9 mouse cellular contexts compared by ENCODE assay signal in genomic region chr11:62630225-62630821, GRCm38 (mm10). TPM values are rescaled to one million over a fixed set of nuclear protein-coding genes. Genes with fewer than 3 reads are reported as not detected.
DNase-seq lines count a peak whose midpoint lies in the region; ATAC-seq lines count a peak whose summit lies in the region.
"Had no signal": no experiment of that assay in that cellular context is flagged by ENCODE, and none has a peak within 500 bp of the region (broad histone marks: within the 10 kb centered on the region; RNA-seq: fewer than 3 reads in every experiment).

No protein-coding gene starts in this region.

- H3K9ac ChIP-seq in kidney, embryonic 15.5 days, result peak overlapping the region; percentile 31; the same call in 1 of the 2 replicates
- H3K9ac ChIP-seq in embryonic facial prominence, embryonic 12.5 days, result peak overlapping the region; percentile 16; the same call in 1 of the 2 replicates
- peak overlapping the region; percentile 50; the same call in 1 of the 2 replicates for H3K9ac ChIP-seq in hindbrain, embryonic 16.5 days (ENCODE audit: low read depth, low read length)
- H3K9ac ChIP-seq in neural tube, embryonic 13.5 days, result peak overlapping the region; percentile 64

- H3K36me3 ChIP-seq in kidney, embryonic 15.5 days, result peaks cover 3% of the 10 kb centered on the region
- 0 out of 2 replicates have a peak, but pooled peaks cover 3% of the 10 kb centered on the region for H3K36me3 ChIP-seq in embryonic facial prominence, embryonic 12.5 days
- no peaks in the 10 kb centered on the region for H3K36me3 ChIP-seq in hindbrain, embryonic 16.5 days (ENCODE audit: control insufficient read depth, insufficient read depth, low read length)
- H3K36me3 ChIP-seq in neural tube, embryonic 13.5 days, result no peaks in the 10 kb centered on the region

- H3K4me3 ChIP-seq in kidney, embryonic 15.5 days (replicated peaks), result peak overlapping the region; percentile 12; the same call in 1 of the 2 replicates
- no peak overlapping the region for H3K4me3 ChIP-seq in embryonic facial prominence, embryonic 12.5 days
- H3K4me3 ChIP-seq in hindbrain, embryonic 16.5 days (ENCODE audit: low read length), result peak overlapping the region; percentile 8; the same call in 1 of the 2 replicates
- peak overlapping the region; percentile 4; the same call in 1 of the 2 replicates for H3K4me3 ChIP-seq in neural tube, embryonic 13.5 days

- H3K9me3 ChIP-seq in kidney, embryonic 15.5 days (replicated peaks), result no peaks in the 10 kb centered on the region
- H3K9me3 ChIP-seq in embryonic facial prominence, embryonic 12.5 days, result no peaks in the 10 kb centered on the region
- H3K9me3 ChIP-seq in hindbrain, embryonic 16.5 days (ENCODE audit: control insufficient read depth, low read length), result no peaks in the 10 kb centered on the region
- no peaks in the 10 kb centered on the region for H3K9me3 ChIP-seq in neural tube, embryonic 13.5 days

- H3K27me3 ChIP-seq in kidney, embryonic 15.5 days, result no peaks in the 10 kb centered on the region
- no peaks in the 10 kb centered on the region for H3K27me3 ChIP-seq in embryonic facial prominence, embryonic 12.5 days
- no peaks in the 10 kb centered on the region for H3K27me3 ChIP-seq in hindbrain, embryonic 16.5 days (replicated peaks; ENCODE audit: control insufficient read depth, insufficient read depth, low read length)
- no peaks in the 10 kb centered on the region for H3K27me3 ChIP-seq in neural tube, embryonic 13.5 days

- WGBS in kidney, embryonic 15.5 days, result 3% methylated on average over 11 of the region's 11 CpGs
- WGBS in embryonic facial prominence, embryonic 12.5 days, result 2% methylated on average over 11 of the region's 11 CpGs
- WGBS in hindbrain, embryonic 16.5 days, result under 1% methylated on average over 11 of the region's 11 CpGs
- WGBS in neural tube, embryonic 13.5 days, result 0% methylated on average over 11 of the region's 11 CpGs

- peak; percentile 55 for ATAC-seq in kidney, embryonic 15.5 days (replicated peaks; ENCODE audit: low FRiP score)
- peak; percentile 58 for ATAC-seq in embryonic facial prominence, embryonic 12.5 days (ENCODE audit: insufficient number of reproducible peaks, insufficient read depth, low FRiP score, low TSS enrichment)
- peak; percentile 59 for ATAC-seq in hindbrain, embryonic 16.5 days
- peak; percentile 59 for ATAC-seq in neural tube, embryonic 13.5 days (ENCODE audit: low read depth)
- ATAC-seq in cerebellum, adult (ENCODE audit: insufficient number of reproducible peaks, low FRiP score, low TSS enrichment), result no peak

- peak overlapping the region; percentile 52 for H3K4me2 ChIP-seq in kidney, embryonic 15.5 days
- H3K4me2 ChIP-seq in embryonic facial prominence, embryonic 12.5 days (replicated peaks), result peak overlapping the region; percentile 41
- peak overlapping the region; percentile 42 for H3K4me2 ChIP-seq in hindbrain, embryonic 16.5 days (ENCODE audit: low read length)
- peak overlapping the region; percentile 46 for H3K4me2 ChIP-seq in neural tube, embryonic 13.5 days

- H3K4me1 ChIP-seq in kidney, embryonic 15.5 days, result peaks cover 49% of the 10 kb centered on the region
- peaks cover 43% of the 10 kb centered on the region for H3K4me1 ChIP-seq in embryonic facial prominence, embryonic 12.5 days
- H3K4me1 ChIP-seq in hindbrain, embryonic 16.5 days (ENCODE audit: control insufficient read depth, insufficient read depth, low read depth, low read length), result peaks cover 22% of the 10 kb centered on the region
- peaks cover 55% of the 10 kb centered on the region for H3K4me1 ChIP-seq in neural tube, embryonic 13.5 days (replicated peaks)

- DNase-seq in kidney, adult 11 months, result no peak
- DNase-seq in layer of hippocampus, postnatal 14 days (ENCODE audit: low spot score in 2 of 2), result no peak
- DNase-seq in urinary bladder, postnatal 36 days (ENCODE audit: low spot score in 2 of 2), result no peak
- DNase-seq: cerebellum, adult 11-12 months had no signal

- H3K27ac ChIP-seq in kidney, embryonic 15.5 days, result peak overlapping the region; percentile 87
- H3K27ac ChIP-seq in embryonic facial prominence, embryonic 12.5 days, result peak overlapping the region; percentile 76
- peak overlapping the region; percentile 56 for H3K27ac ChIP-seq in hindbrain, embryonic 16.5 days (ENCODE audit: low read depth, low read length)
- H3K27ac ChIP-seq in neural tube, embryonic 13.5 days (replicated peaks), result peak overlapping the region; percentile 88

RNA-seq across cellular contexts. Expression of gene Lrrc75a, which starts 18.0 kb away (rescaled TPM):
- polyA plus RNA-seq in kidney, embryonic 15.5 days (2015; fragmentation: Nextera tagmentation; extraction: Ambion mirVana), result 14.3 and 15.7 TPM in 2 replicates
- polyA plus RNA-seq in embryonic facial prominence, embryonic 12.5 days (2016; fragmentation: Nextera tagmentation; extraction: Ambion mirVana), result 22.6 and 24.4 TPM in 2 replicates
- 8.4 and 9.7 TPM in 2 replicates for polyA plus RNA-seq in hindbrain, embryonic 16.5 days (2015; fragmentation: Nextera tagmentation; extraction: Ambion mirVana)
- 8.5 and 8.9 TPM in 2 replicates for polyA plus RNA-seq in neural tube, embryonic 13.5 days (2015; fragmentation: Nextera tagmentation; extraction: Ambion mirVana)
- total RNA-seq in layer of hippocampus, postnatal 14 days (2021), result 10 to 100 TPM in 1 of 2 experiments, 1 to 10 TPM in 1; 9.5 to 11.3 TPM

RNA-seq across cellular contexts. Expression of gene Mmgt2, which starts 18.1 kb away (rescaled TPM):
- polyA plus RNA-seq in kidney, embryonic 15.5 days (2015; fragmentation: Nextera tagmentation; extraction: Ambion mirVana), result 67.3 and 70.4 TPM in 2 replicates
- polyA plus RNA-seq in embryonic facial prominence, embryonic 12.5 days (2016; fragmentation: Nextera tagmentation; extraction: Ambion mirVana), result 59.4 and 62.3 TPM in 2 replicates
- polyA plus RNA-seq in hindbrain, embryonic 16.5 days (2015; fragmentation: Nextera tagmentation; extraction: Ambion mirVana), result 26.4 and 26.7 TPM in 2 replicates
- 21.4 and 25.6 TPM in 2 replicates for polyA plus RNA-seq in neural tube, embryonic 13.5 days (2015; fragmentation: Nextera tagmentation; extraction: Ambion mirVana)
- 10 to 100 TPM; 14.8 to 17.2 TPM for total RNA-seq in layer of hippocampus, postnatal 14 days (2021)

RNA-seq across cellular contexts. Expression of gene Trpv2, which starts 56.0 kb away (rescaled TPM):
- polyA plus RNA-seq in kidney, embryonic 15.5 days (2015; fragmentation: Nextera tagmentation; extraction: Ambion mirVana), result 3.5 and 6.4 TPM in 2 replicates
- polyA plus RNA-seq in embryonic facial prominence, embryonic 12.5 days (2016; fragmentation: Nextera tagmentation; extraction: Ambion mirVana), result 4.5 and 5.9 TPM in 2 replicates
- polyA plus RNA-seq in hindbrain, embryonic 16.5 days (2015; fragmentation: Nextera tagmentation; extraction: Ambion mirVana), result 35.3 and 36.6 TPM in 2 replicates
- 23.1 and 25.0 TPM in 2 replicates for polyA plus RNA-seq in neural tube, embryonic 13.5 days (2015; fragmentation: Nextera tagmentation; extraction: Ambion mirVana)
- 10 to 100 TPM; 18.4 to 21.5 TPM for total RNA-seq in layer of hippocampus, postnatal 14 days (2021)
